Mouse (Mus musculus) heart, embryonic 10.5 days (tissue): Measurements from ENCODE around the gene Dmrt3. TPM values are rescaled to one million over a fixed set of nuclear protein-coding genes. Genes with fewer than 3 reads are reported as not detected.

Experiments used
- DNase-seq: peaks from one replicate; pipeline ENCODE4 v3.0.0-alpha.2; 2017; ENCODE audit warnings: low spot score
- H3K27ac ChIP-seq: fragments of 300-500 bp; sonication (generic); 2 replicates; pipeline ENCODE4 v1.5.1; 2016; ENCODE audit warnings: mild to moderate bottlenecking
- H3K27me3 ChIP-seq: fragments of 300-500 bp; sonication (generic); 2 replicates; pipeline ENCODE4 v1.6.1; 2016; ENCODE audit warnings: mild to moderate bottlenecking; ENCODE audit not compliant: poor library complexity, insufficient read depth, severe bottlenecking
- H3K36me3 ChIP-seq: fragments of 300-500 bp; sonication (generic); 2 replicates; pipeline ENCODE4 v1.6.1; 2016; ENCODE audit warnings: mild to moderate bottlenecking, moderate library complexity
- H3K4me1 ChIP-seq: fragments of 300-500 bp; sonication (generic); 2 replicates; pipeline ENCODE4 v1.6.1; 2016; ENCODE audit warnings: mild to moderate bottlenecking
- H3K4me3 ChIP-seq: fragments of 300-500 bp; sonication (generic); 2 replicates; pipeline ENCODE4 v1.5.1; 2016; ENCODE audit warnings: mild to moderate bottlenecking, moderate library complexity
- H3K9me3 ChIP-seq: fragments of 300-500 bp; sonication (generic); 2 replicates; pipeline ENCODE4 v1.6.1; 2016; ENCODE audit warnings: mild to moderate bottlenecking, moderate library complexity
- WGBS: fragments of 180-500 bp; shearing (Covaris S2); methylation state at CpG from one replicate; pipeline ENCODE4 v1.1.7; 2016; 5-methylcytosine and 5-hydroxymethylcytosine counted together
- polyA plus RNA-seq: library from polyadenylated mRNA; unstranded; fragments of >200 nt; fragmentation: Nextera tagmentation; extraction: Ambion mirVana; gene quantifications from 2 replicates; pipeline ENCODE4 v1.2.1, GENCODE M21; 2016

Gene Dmrt3
- polyA plus RNA-seq, 1 experiment from 2014 or later = not detected

DNA sequence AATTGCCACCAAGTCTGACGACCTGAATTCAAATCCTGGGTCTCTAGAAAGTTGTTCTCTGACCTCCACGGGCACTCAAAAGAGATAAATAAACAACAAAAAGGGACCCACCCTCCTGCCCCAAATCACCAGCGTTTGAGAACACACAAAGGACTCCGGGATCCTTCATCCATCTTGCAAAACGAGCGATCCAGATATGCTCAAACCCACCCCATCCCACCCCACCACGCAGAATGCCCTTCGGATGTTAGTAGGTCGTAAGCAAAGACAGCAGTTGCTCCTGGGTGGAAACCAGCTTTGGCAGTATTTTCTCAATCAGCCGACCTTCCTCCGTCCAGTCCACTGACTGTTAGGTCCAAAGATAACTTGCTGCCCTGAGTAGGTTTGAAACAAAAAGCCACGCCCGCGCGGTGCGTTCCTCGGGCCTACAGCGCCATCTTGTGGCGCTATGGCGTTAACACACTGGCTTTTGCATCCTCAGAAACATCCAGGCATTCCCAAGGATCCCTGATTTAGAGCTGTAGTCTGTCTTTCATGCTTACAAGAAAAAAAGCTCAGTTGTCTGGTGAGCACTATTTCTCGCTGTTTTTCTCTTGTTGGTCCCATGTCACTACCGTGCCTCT is 25.6 kb downstream of the Dmrt3 start:
- H3K9me3 ChIP-seq = no peaks in the 10 kb centered on the region
- peak; percentile 87 for DNase-seq
- peaks cover 5% of the 10 kb centered on the region; the same call in 1 of the 2 replicates for H3K4me1 ChIP-seq
- peak overlapping the region; percentile 45 for H3K4me3 ChIP-seq
- WGBS = 16% methylated on average over 22 of the region's 22 CpGs
- peaks cover 17% of the 10 kb centered on the region for H3K27me3 ChIP-seq
- H3K36me3 ChIP-seq = no peaks in the 10 kb centered on the region
- H3K27ac ChIP-seq = peak overlapping the region; percentile 75

GRCm38 (mm10) chr19:25638766-25639361 is 28.8 kb downstream of the Dmrt3 start:
- 69% methylated on average over 11 of the region's 11 CpGs for WGBS
- Histone ChIP-seq H3K4me1 (no peaks in the 10 kb centered on the region; the same call in 1 of the 2 replicates), H3K36me3 (no peaks in the 10 kb centered on the region), H3K27ac (no peak overlapping the region), H3K27me3 (peaks cover 9% of the 10 kb centered on the region; the same call in 1 of the 2 replicates), H3K4me3 (no peak overlapping the region), H3K9me3 (no peaks in the 10 kb centered on the region)
- DNase-seq = no peak

DNA sequence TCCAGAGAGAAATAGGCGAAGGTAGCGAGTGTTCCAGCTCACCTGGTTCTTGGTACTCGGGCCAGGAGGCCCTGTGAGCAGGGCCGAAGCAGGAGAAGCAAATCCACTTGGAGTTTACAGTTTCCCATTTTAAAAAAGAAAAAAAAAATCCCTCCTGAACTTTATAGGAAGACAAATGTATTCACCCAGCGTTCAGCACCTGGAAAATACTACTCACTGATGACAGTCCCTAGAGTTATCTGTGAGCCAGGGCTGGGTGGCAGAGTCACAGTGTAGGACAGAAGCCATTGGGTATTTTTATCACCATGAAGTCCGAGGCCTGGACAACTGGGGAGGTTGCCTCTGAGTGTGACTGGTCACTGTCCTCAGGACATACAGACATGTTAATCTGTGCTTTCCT is 31.7 kb downstream of the Dmrt3 start:
- 79% methylated on average over 6 of the region's 6 CpGs for WGBS
- H3K27ac ChIP-seq = no peak overlapping the region
- no peaks in the 10 kb centered on the region for H3K4me1 ChIP-seq
- no peak for DNase-seq
- H3K9me3 ChIP-seq = no peaks in the 10 kb centered on the region
- H3K36me3 ChIP-seq = no peaks in the 10 kb centered on the region
- no peak overlapping the region for H3K4me3 ChIP-seq
- H3K27me3 ChIP-seq = 0 out of 2 replicates have a peak, but pooled peaks cover 5% of the 10 kb centered on the region

GRCm38 (mm10) chr19:25647136-25647535 is 37.0 kb downstream of the Dmrt3 start:
- H3K27ac ChIP-seq = no peak overlapping the region
- no peaks in the 10 kb centered on the region for H3K4me1 ChIP-seq
- H3K9me3 ChIP-seq = no peaks in the 10 kb centered on the region
- DNase-seq = no peak
- H3K4me3 ChIP-seq = no peak overlapping the region
- peaks cover 3% of the 10 kb centered on the region; the same call in 1 of the 2 replicates for H3K27me3 ChIP-seq
- no peaks in the 10 kb centered on the region for H3K36me3 ChIP-seq
- WGBS = 64% methylated on average over 3 of the region's 3 CpGs

DNA sequence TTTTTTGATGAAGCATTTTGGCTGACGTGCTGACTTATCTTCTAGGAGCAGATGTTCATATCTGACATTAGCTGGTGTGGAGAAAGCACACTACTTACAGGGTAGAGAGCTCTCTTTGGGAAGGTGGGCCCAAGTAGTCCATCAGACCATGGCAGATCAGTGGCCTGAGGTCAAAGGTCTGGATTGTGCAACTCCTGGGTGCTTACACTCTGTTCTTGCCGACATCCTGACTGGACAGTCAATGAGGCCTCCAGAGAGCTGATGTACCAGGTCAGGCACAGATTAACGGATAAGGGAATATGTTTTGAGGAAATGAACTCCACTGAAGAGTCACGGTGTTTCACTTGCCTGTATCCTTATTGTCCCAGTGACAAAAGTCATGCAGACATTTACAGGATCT is 38.6 kb downstream of the Dmrt3 start:
- Histone ChIP-seq H3K4me1 (no peaks in the 10 kb centered on the region), H3K36me3 (no peaks in the 10 kb centered on the region), H3K4me3 (no peak overlapping the region), H3K9me3 (no peaks in the 10 kb centered on the region), H3K27ac (no peak overlapping the region), H3K27me3 (peaks cover 14% of the 10 kb centered on the region)
- DNase-seq = no peak
- 65% methylated on average over 4 of the region's 4 CpGs for WGBS

- 0 out of 2 replicates have a peak, but pooled peaks cover 3% of the 10 kb centered on the region for H3K4me1 ChIP-seq
- no peaks in the 10 kb centered on the region for H3K36me3 ChIP-seq
- H3K9me3 ChIP-seq = no peaks in the 10 kb centered on the region
- WGBS = 65% methylated on average over 10 of the region's 10 CpGs
- no peak overlapping the region for H3K4me3 ChIP-seq
- H3K27ac ChIP-seq = no peak overlapping the region
- DNase-seq = no peak
- peaks cover 22% of the 10 kb centered on the region for H3K27me3 ChIP-seq
Measured at GRCm38 (mm10) chr19:25650474-25650873, 40.4 kb downstream of the Dmrt3 start.

DNA sequence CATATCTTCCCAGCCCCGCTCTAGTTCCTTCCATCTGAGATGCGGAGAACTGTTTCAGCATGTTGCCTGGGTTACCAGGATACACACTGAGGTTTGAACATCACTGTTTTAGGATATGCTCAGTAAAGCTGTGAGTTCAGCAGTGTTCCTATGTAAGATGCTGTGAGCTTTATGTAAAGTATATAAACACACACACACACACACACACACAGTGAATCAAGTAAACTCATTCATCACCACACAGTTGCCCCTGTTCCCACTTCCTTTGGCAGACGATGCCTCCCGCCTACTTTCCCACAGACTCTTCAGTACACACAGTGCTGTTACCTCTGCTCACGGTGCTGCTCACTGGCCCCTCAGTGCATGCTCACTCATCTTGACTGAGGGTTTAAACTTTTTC is 42.5 kb downstream of the Dmrt3 start:
- Histone ChIP-seq H3K9me3 (no peaks in the 10 kb centered on the region), H3K36me3 (no peaks in the 10 kb centered on the region), H3K4me1 (0 out of 2 replicates have a peak, but pooled peaks cover 3% of the 10 kb centered on the region), H3K27ac (no peak overlapping the region), H3K27me3 (peaks cover 24% of the 10 kb centered on the region), H3K4me3 (no peak overlapping the region)
- no peak for DNase-seq
- WGBS = 70% methylated on average over 5 of the region's 5 CpGs

GRCm38 (mm10) chr19:25654034-25654749 is 44.1 kb downstream of the Dmrt3 start:
- Histone ChIP-seq H3K27ac (no peak overlapping the region), H3K4me1 (0 out of 2 replicates have a peak, but pooled peaks cover 3% of the 10 kb centered on the region)
- no peak for DNase-seq

GRCm38 (mm10) chr19:25665486-25666339 is 55.6 kb downstream of the Dmrt3 start:
- Histone ChIP-seq H3K9me3 (no peaks in the 10 kb centered on the region), H3K27ac (no peak overlapping the region), H3K27me3 (peaks cover 72% of the 10 kb centered on the region), H3K36me3 (no peaks in the 10 kb centered on the region), H3K4me1 (peaks cover 12% of the 10 kb centered on the region), H3K4me3 (peak overlapping the region; percentile 42)
- WGBS = 2% methylated on average over 31 of the region's 31 CpGs
- DNase-seq = no peak

More at GRCm38 (mm10) chr19:25654034-25654749, 44.1 kb downstream of the Dmrt3 start:
- WGBS = 67% methylated on average over 12 of the region's 12 CpGs
- no peaks in the 10 kb centered on the region for H3K36me3 ChIP-seq
- peaks cover 24% of the 10 kb centered on the region for H3K27me3 ChIP-seq
- no peak overlapping the region for H3K4me3 ChIP-seq
- no peaks in the 10 kb centered on the region for H3K9me3 ChIP-seq

DNA sequence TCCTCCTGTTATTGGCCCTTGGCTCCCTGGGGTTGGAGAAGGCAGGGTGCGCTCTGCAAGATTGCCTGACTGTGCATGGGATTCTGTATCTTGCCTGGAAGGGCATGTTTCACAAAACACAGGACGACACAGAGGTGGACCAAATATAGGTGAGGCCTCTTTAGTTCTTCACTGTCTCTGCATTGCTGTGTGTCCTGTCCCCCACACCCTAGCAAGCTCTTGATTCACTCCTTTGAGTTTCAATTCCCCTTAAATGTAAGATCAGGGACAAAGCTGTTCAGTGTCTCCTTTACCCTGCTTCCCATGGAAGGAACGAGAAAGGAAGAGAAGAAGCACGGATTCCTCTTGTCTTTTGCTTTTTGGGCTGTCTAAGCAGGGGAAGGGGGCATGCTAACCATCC is 57.7 kb downstream of the Dmrt3 start:
- Histone ChIP-seq H3K27me3 (peaks cover 93% of the 10 kb centered on the region), H3K9me3 (no peaks in the 10 kb centered on the region), H3K36me3 (no peaks in the 10 kb centered on the region), H3K4me1 (peaks cover 15% of the 10 kb centered on the region), H3K4me3 (no peak overlapping the region), H3K27ac (no peak overlapping the region)
- 2% methylated on average over 4 of the region's 4 CpGs for WGBS
- DNase-seq = no peak

- H3K27ac ChIP-seq = no peak overlapping the region
- no peak for DNase-seq
- H3K4me3 ChIP-seq = no peak overlapping the region
- peaks cover 29% of the 10 kb centered on the region for H3K4me1 ChIP-seq
- no peaks in the 10 kb centered on the region for H3K9me3 ChIP-seq
- no peaks in the 10 kb centered on the region for H3K36me3 ChIP-seq
- 0% methylated on average over 3 of the region's 3 CpGs for WGBS
- peaks cover 100% of the 10 kb centered on the region for H3K27me3 ChIP-seq
Measured at GRCm38 (mm10) chr19:25669593-25670248, 59.6 kb downstream of the Dmrt3 start.
